Mouse (Mus musculus): ENCODE data around the gene Rpp40.

Gene Rpp40

DNA sequence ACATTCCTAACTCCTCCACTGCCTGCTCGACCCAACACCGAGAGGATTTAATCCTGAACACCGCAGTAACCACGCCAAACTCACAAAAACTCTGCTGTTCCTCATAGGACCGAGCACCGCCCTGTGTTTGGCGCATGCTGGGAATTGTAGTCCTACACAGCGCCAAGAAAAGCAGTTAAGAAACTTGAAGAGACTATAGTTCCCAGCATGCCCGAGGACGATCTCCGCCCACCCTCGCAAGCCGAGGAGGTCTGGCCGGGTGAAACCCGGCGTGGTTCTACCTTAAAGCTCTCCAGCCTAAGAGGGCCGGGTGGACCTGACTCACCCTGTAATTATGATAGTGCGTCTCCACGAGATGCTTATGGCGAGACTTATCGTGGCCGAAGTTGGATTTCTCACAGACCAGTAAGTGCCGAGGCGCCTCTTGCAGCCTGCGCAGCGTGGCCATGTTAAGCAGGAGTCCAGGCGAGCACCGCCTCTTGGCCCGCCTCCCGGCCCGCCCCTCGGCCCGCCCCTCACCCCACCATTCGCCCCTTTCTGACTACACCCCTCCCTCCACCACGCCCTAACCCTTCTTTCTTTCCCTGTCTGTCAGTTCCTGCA lies at the start of gene Rpp40:
Gene Rpp40, minus strand, starts transcription at position 481 of the 603 bp plus-strand sequence.
- DNase-seq (ENCODE audit: low read depth) = peak; percentile 95

DNA sequence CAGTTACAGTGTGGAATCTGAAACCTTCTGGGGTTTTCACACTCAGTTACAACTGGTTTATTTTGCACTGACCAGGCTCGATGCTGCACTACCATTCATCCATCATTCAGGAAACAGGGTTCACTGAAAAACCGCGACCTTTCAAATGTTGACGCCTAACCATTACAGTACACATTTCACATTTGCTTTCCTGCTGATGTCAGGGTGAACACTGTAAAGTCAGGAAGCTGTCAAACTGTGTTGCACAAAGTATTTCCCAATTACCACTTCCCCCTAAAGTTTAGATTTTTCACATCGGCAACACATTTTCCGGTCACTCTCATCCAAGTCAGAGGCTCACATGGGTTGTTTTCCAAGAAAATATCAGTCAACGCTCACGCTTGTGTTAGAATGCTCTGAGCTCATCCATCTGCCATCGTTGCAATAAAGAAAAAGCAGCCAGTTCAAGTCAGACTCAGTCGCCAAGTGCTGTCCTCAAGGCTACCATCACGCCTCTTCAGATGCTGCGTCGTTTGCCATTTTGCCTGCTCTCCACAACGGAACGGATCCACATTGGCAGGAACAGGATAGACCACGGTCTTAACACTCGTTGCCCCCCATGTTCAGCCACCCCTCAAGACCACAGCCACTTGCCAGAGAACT lies 43.8 kb upstream of the Rpp40 start:
- DNase-seq (ENCODE audit: low read depth) = peak; percentile 18

GRCm38 (mm10) chr13:35947354-35948000 lies 41.3 kb upstream of the Rpp40 start:
- DNase-seq (ENCODE audit: low read depth) = peak; percentile 54

GRCm38 (mm10) chr13:35946659-35947353 lies 40.6 kb upstream of the Rpp40 start:
- no peak for DNase-seq (ENCODE audit: low read depth)

- no peak for DNase-seq (ENCODE audit: low read depth)
Observed at GRCm38 (mm10) chr13:35940934-35941333, 34.8 kb upstream of the Rpp40 start.

- DNase-seq (ENCODE audit: low read depth) = no peak
Observed at GRCm38 (mm10) chr13:35939871-35940665, 33.9 kb upstream of the Rpp40 start.

DNA sequence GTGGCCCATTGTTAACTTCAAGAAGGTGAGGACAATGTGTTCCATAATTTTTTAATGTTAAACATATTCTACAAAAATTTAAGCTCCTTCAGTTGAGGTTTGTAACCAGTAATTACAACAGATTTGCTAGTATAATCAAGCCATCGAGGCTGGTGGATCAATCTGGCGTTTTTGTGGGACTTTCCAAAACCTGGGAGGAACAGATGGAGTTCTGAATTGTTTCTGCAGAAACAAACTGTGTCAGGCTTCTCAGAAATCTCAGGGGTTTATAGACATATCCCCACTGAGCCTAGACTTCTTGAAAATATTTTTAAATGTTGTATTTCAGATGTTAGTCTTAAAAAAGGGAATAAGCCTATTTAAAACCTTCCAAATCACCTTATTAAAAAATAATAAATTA lies 31.8 kb upstream of the Rpp40 start:
- no peak for DNase-seq (ENCODE audit: low read depth)

DNA sequence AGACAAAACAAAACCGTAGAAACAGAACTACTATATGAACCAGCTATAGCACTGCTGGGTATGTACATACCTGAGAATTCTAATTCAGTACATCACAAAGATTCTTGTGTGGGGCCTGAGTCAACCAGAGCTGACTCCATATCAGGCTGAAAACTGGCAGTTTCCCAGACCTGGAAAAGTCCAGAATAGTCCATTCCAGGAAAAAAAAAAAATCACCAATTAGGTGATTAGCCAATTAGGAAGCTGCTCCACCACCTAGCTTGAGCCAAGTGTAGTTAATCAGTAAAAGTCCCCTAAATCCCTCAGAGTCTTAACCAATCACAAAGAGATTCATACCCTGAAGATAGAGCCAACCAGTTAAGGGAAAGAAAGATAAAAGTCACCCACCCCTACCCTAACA lies 5.3 kb upstream of the Rpp40 start:
- no peak for DNase-seq (ENCODE audit: low read depth)

DNA sequence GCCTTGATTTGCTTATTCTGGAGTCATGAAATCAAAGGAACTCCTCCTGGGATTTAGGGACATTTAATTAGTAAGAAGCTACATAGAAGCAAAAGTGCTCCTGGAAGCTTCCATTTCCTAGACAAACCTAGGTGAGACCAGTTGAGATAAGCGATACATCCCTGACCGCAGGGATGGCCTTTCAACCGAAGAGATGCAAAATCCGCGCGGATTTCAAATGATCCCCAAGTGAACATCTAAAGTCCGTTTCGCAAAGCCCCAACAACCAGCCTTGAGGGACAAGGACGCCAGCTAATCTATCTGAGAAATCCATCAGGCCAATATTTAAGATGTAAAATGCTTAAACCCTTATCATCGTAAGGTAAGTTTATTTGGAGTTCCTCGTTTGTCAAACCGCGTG lies 781 bp downstream of the Rpp40 start:
- DNase-seq (ENCODE audit: low read depth) = no peak

DNA sequence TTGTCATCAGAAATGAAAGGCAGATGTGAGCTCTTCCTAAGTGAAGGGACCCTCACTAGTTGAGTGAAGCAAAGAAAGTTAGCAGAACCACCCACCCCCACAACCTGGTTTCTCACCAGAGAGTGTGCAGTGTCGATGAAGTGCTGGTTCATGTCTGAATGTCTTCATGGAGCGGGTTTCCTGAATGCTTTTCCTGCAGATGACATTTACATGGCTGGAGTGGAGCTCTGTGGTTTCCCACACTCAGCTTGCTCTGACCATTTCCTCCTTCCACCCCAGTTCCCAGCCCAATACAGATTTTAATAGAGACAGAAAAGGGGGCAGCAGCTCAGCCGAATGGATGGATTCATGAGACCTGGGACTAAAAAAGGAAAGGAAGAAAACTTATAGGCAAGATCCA lies 13.3 kb downstream of the Rpp40 start:
- no peak for DNase-seq (ENCODE audit: low read depth)

GRCm38 (mm10) chr13:35886121-35886725 lies 19.9 kb downstream of the Rpp40 start:
- DNase-seq (ENCODE audit: low read depth) = no peak

DNA sequence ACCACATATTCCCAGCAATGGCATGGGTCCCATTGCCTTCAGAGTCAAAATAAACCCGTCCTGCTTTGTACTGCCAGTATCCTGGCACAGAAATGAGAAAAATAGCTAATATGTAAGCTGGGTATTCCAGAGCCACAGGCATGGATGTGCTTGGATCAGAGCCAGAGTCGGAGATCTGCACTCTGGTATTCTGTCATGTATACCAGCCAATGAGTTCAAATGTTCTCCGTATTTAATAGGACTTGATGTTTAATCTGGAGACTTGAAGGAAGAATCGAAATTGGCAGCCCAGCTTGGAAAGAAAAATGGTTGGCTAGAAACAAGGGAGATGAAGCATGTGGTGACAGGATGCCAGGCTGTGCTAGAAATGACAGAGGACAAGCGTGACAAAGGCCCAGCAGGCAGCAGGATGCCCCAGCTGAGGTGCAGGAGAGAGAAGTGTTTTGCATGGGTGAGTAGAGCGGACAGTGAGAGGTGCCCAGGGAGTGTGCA lies 25.6 kb downstream of the Rpp40 start:
- no peak for DNase-seq (ENCODE audit: low read depth)

DNA sequence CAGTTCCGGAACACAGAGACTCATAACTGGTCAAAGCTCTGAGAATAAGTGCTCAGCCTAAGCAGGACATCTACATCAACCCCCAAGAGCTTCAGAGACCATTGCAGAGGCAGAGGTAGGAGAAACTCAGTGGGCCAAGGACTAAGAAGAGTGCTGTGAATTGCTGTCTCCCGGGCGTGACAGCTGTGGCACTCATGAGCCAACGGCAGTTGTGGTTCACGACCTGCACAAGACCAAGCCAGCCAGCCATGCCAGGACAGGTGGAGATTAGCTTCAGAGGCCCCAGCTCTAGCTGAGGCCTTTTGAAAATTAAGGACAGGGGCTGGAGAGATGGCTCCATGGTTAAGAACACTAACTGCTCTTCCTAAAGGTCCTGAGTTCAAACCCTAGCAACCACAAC lies 26.6 kb downstream of the Rpp40 start:
- no peak for DNase-seq (ENCODE audit: low read depth)

- DNase-seq (ENCODE audit: low read depth) = no peak
Observed at GRCm38 (mm10) chr13:35879068-35879467, 27.1 kb downstream of the Rpp40 start.

DNA sequence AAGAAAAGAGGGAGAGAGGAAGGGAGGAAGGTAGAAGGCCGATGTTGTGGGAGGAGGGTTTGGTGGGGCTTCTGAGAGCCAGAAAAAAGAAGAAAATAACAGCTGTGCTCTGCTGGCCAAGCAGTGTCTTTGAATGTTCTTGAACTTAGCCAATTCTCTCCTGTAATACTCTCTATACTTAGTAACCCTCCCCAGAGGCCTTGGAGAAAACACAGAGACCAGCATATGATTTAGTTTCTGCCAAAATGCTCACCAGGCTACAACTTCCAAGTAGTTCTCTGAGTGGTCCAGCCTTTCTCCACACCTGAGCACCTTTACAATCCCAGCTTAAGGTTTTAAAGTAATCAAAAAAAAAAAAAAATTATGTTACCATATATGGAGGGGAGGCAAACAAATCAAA lies 27.9 kb downstream of the Rpp40 start:
- DNase-seq (ENCODE audit: low read depth) = no peak

DNA sequence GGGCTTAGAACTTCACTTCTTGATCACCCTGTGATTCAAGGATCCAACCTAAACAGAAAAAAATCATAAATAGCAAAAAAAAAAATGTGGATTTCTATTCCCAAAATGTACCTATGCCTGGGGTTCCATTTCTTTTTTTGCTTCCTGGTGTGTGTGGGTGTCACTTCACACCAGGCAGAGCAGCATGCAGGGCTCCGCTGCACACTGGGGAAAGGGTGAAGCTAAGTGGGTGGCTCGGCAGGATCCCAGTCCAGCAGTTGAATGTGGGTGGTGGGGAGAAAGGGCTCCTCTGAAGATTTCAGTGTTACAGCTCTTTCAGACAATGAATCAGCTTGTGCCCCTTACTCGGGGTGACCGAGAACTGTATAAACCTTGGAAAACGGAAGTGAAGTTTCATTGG lies 30.8 kb downstream of the Rpp40 start:
- no peak for DNase-seq (ENCODE audit: low read depth)

- DNase-seq (ENCODE audit: low read depth) = no peak
Observed at GRCm38 (mm10) chr13:35871107-35871506, 35.1 kb downstream of the Rpp40 start.

GRCm38 (mm10) chr13:35870659-35871058 lies 35.5 kb downstream of the Rpp40 start:
- no peak for DNase-seq (ENCODE audit: low read depth)

- DNase-seq (ENCODE audit: low read depth) = peak; percentile 37
Observed at GRCm38 (mm10) chr13:35860916-35861315, 45.2 kb downstream of the Rpp40 start.

DNA sequence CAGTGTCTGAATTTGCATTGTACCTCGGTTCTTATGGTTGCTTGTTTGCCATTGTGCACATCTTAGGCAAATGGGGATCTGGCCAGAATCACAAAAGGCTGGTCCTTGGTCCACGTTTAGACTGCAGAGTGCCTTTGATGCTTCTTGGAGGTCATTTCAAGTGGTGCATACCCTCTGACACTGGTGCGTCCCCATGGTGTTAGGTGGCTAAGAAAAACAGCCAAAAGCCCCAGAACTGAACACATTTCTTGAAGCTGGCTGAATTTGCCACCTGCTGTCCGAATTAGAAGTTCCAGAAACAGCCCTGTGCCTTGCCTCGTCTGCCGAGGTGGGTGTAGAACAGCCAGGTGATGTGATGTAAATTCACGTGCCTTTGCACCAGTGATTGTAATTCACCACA lies 48.7 kb downstream of the Rpp40 start:
- no peak for DNase-seq (ENCODE audit: low read depth)

GRCm38 (mm10) chr13:35852851-35853575 lies 53.1 kb downstream of the Rpp40 start:
- DNase-seq (ENCODE audit: low read depth) = no peak
